Mouse (Mus musculus) limb, embryonic 12.5 days (tissue): ENCODE results near the gene Akap2. TPM values are rescaled to one million over a fixed set of nuclear protein-coding genes. Genes with fewer than 3 reads are reported as not detected.

Source experiments
- ATAC-seq: fragments of 200-750 bp; cut with Nextera tagmentation; 2 replicates; pipeline ENCODE4 v1.8.0; 2017; ENCODE audit warnings: low read depth, moderate TSS enrichment; ENCODE audit not compliant: insufficient number of reproducible peaks, insufficient read depth, low FRiP score, low TSS enrichment
- H3K27ac ChIP-seq: fragments of 300-500 bp; sonication (generic); 2 replicates; pipeline ENCODE4 v1.5.1; 2016; ENCODE audit warnings: mild to moderate bottlenecking, moderate library complexity
- H3K27me3 ChIP-seq: fragments of 300-500 bp; sonication (generic); 2 replicates; pipeline ENCODE4 v1.6.1; 2016; ENCODE audit warnings: mild to moderate bottlenecking, moderate library complexity
- H3K36me3 ChIP-seq: fragments of 300-500 bp; sonication (generic); 2 replicates; pipeline ENCODE4 v1.6.1; 2016; ENCODE audit warnings: mild to moderate bottlenecking, moderate library complexity
- H3K4me1 ChIP-seq: fragments of 300-500 bp; sonication (generic); replicated peaks from 2 replicates; pipeline ENCODE4 v1.6.1; 2016
- H3K4me2 ChIP-seq: fragments of 300-500 bp; sonication (generic); 2 replicates; pipeline ENCODE4 v1.6.1; 2016; ENCODE audit warnings: mild to moderate bottlenecking, moderate library complexity
- H3K4me3 ChIP-seq: fragments of 300-500 bp; sonication (generic); replicated peaks from 2 replicates; pipeline ENCODE4 v1.5.1; 2016; ENCODE audit warnings: mild to moderate bottlenecking
- H3K9ac ChIP-seq: fragments of 300-500 bp; sonication (generic); replicated peaks from 2 replicates; pipeline ENCODE4 v1.6.1; 2016; ENCODE audit warnings: mild to moderate bottlenecking, moderate library complexity
- H3K9me3 ChIP-seq: fragments of 300-500 bp; sonication (generic); 2 replicates; pipeline ENCODE4 v1.6.1; 2016; ENCODE audit warnings: mild to moderate bottlenecking, moderate library complexity
- WGBS: fragments of 180-500 bp; shearing (Covaris S2); methylation state at CpG from one replicate; pipeline ENCODE4 v1.1.7; 2016; 5-methylcytosine and 5-hydroxymethylcytosine counted together
- polyA plus RNA-seq: library from polyadenylated mRNA; unstranded; fragments of >200 nt; fragmentation: Nextera tagmentation; extraction: Ambion mirVana; gene quantifications from 2 replicates; pipeline ENCODE4 v1.2.1, GENCODE M21; 2016

Gene Akap2
- polyA plus RNA-seq, 1 experiment from 2014 or later = 32.0 TPM

- ATAC-seq = no peak
- peaks cover 3% of the 10 kb centered on the region; the same call in 1 of the 2 replicates for H3K36me3 ChIP-seq
- H3K4me3 ChIP-seq = no peak overlapping the region
- no peak overlapping the region for H3K4me2 ChIP-seq
- WGBS = 82% methylated on average over 11 of the region's 11 CpGs
- H3K9ac ChIP-seq = no peak overlapping the region
- H3K9me3 ChIP-seq = no peaks in the 10 kb centered on the region
- no peaks in the 10 kb centered on the region for H3K27me3 ChIP-seq
- H3K27ac ChIP-seq = no peak overlapping the region
- H3K4me1 ChIP-seq = peaks cover 40% of the 10 kb centered on the region
Observed at GRCm38 (mm10) chr4:57682944-57683343, 34.5 kb upstream of the Akap2 start.

GRCm38 (mm10) chr4:57684676-57685215, 32.7 kb upstream of the Akap2 start:
- no peak overlapping the region for H3K9ac ChIP-seq
- peaks cover 49% of the 10 kb centered on the region for H3K4me1 ChIP-seq
- 67% methylated on average over 12 of the region's 12 CpGs for WGBS
- no peak overlapping the region for H3K4me2 ChIP-seq
- H3K4me3 ChIP-seq = no peak overlapping the region
- peaks cover 6% of the 10 kb centered on the region for H3K36me3 ChIP-seq
- ATAC-seq = no peak
- no peaks in the 10 kb centered on the region for H3K27me3 ChIP-seq
- 0 out of 2 replicates have a peak overlapping the region, but pooled peaks have one; percentile 35 for H3K27ac ChIP-seq
- H3K9me3 ChIP-seq = no peaks in the 10 kb centered on the region

GRCm38 (mm10) chr4:57686736-57687135, 30.7 kb upstream of the Akap2 start:
- H3K27ac ChIP-seq = no peak overlapping the region
- no peak overlapping the region for H3K4me2 ChIP-seq
- ATAC-seq = peak; percentile 47; the same call in 1 of the 2 replicates
- H3K4me1 ChIP-seq = peaks cover 38% of the 10 kb centered on the region
- H3K4me3 ChIP-seq = no peak overlapping the region
- no peak overlapping the region for H3K9ac ChIP-seq
- WGBS = 67% methylated on average over 3 of the region's 3 CpGs
- no peaks in the 10 kb centered on the region for H3K27me3 ChIP-seq
- no peaks in the 10 kb centered on the region for H3K9me3 ChIP-seq
- peaks cover 22% of the 10 kb centered on the region for H3K36me3 ChIP-seq

GRCm38 (mm10) chr4:57687583-57687982, 29.9 kb upstream of the Akap2 start:
- WGBS = 83% methylated on average over 3 of the region's 3 CpGs
- H3K36me3 ChIP-seq = peaks cover 27% of the 10 kb centered on the region
- H3K9me3 ChIP-seq = no peaks in the 10 kb centered on the region
- no peak overlapping the region for H3K4me2 ChIP-seq
- H3K4me3 ChIP-seq = no peak overlapping the region
- no peak overlapping the region for H3K27ac ChIP-seq
- H3K4me1 ChIP-seq = peaks cover 37% of the 10 kb centered on the region
- no peak for ATAC-seq
- H3K27me3 ChIP-seq = no peaks in the 10 kb centered on the region
- no peak overlapping the region for H3K9ac ChIP-seq

- no peaks in the 10 kb centered on the region for H3K27me3 ChIP-seq
- H3K4me3 ChIP-seq = no peak overlapping the region
- no peak overlapping the region for H3K9ac ChIP-seq
- no peak overlapping the region for H3K27ac ChIP-seq
- 80% methylated on average over 9 of the region's 9 CpGs for WGBS
- ATAC-seq = no peak
- peaks cover 28% of the 10 kb centered on the region for H3K36me3 ChIP-seq
- no peak overlapping the region for H3K4me2 ChIP-seq
- H3K4me1 ChIP-seq = peaks cover 35% of the 10 kb centered on the region
- H3K9me3 ChIP-seq = no peaks in the 10 kb centered on the region
Observed at GRCm38 (mm10) chr4:57688131-57688530, 29.3 kb upstream of the Akap2 start.

GRCm38 (mm10) chr4:57690001-57690400, 27.5 kb upstream of the Akap2 start:
- Histone ChIP-seq H3K4me3 (no peak overlapping the region), H3K9me3 (no peaks in the 10 kb centered on the region), H3K9ac (no peak overlapping the region), H3K36me3 (peaks cover 42% of the 10 kb centered on the region), H3K27ac (no peak overlapping the region), H3K4me1 (peaks cover 21% of the 10 kb centered on the region), H3K4me2 (no peak overlapping the region), H3K27me3 (no peaks in the 10 kb centered on the region)
- ATAC-seq = no peak
- 73% methylated on average over 6 of the region's 6 CpGs for WGBS

- H3K36me3 ChIP-seq = peaks cover 50% of the 10 kb centered on the region
- H3K27me3 ChIP-seq = no peaks in the 10 kb centered on the region
- H3K27ac ChIP-seq = no peak overlapping the region
- no peak overlapping the region for H3K9ac ChIP-seq
- 35% methylated on average over 1 of the region's 1 CpGs for WGBS
- no peak overlapping the region for H3K4me3 ChIP-seq
- peaks cover 20% of the 10 kb centered on the region for H3K4me1 ChIP-seq
- no peak overlapping the region for H3K4me2 ChIP-seq
- no peak for ATAC-seq
- no peaks in the 10 kb centered on the region for H3K9me3 ChIP-seq
Observed at GRCm38 (mm10) chr4:57690805-57691204, 26.7 kb upstream of the Akap2 start.

GRCm38 (mm10) chr4:57694356-57695136, 22.9 kb upstream of the Akap2 start:
- Histone ChIP-seq H3K27ac (no peak overlapping the region), H3K27me3 (no peaks in the 10 kb centered on the region), H3K9me3 (no peaks in the 10 kb centered on the region), H3K4me2 (no peak overlapping the region), H3K4me3 (no peak overlapping the region), H3K9ac (no peak overlapping the region), H3K4me1 (no peaks in the 10 kb centered on the region; the same call in 1 of the 2 replicates), H3K36me3 (peaks cover 48% of the 10 kb centered on the region)
- ATAC-seq = no peak
- WGBS = 87% methylated on average over 5 of the region's 5 CpGs

GRCm38 (mm10) chr4:57696955-57697354, 20.5 kb upstream of the Akap2 start:
- Histone ChIP-seq H3K27me3 (no peaks in the 10 kb centered on the region), H3K4me1 (no peaks in the 10 kb centered on the region; the same call in 1 of the 2 replicates), H3K27ac (no peak overlapping the region), H3K9me3 (no peaks in the 10 kb centered on the region), H3K36me3 (peaks cover 27% of the 10 kb centered on the region; the same call in 1 of the 2 replicates), H3K4me2 (no peak overlapping the region), H3K4me3 (no peak overlapping the region), H3K9ac (no peak overlapping the region)
- WGBS = 96% methylated on average over 11 of the region's 11 CpGs
- no peak for ATAC-seq

GRCm38 (mm10) chr4:57697918-57698611, 19.4 kb upstream of the Akap2 start:
- H3K27ac ChIP-seq = peak overlapping the region; percentile 25; the same call in 1 of the 2 replicates
- peaks cover 24% of the 10 kb centered on the region; the same call in 1 of the 2 replicates for H3K36me3 ChIP-seq
- H3K4me3 ChIP-seq = no peak overlapping the region
- no peak overlapping the region for H3K4me2 ChIP-seq
- H3K9me3 ChIP-seq = no peaks in the 10 kb centered on the region
- no peaks in the 10 kb centered on the region for H3K27me3 ChIP-seq
- 75% methylated on average over 12 of the region's 12 CpGs for WGBS
- no peak for ATAC-seq
- H3K4me1 ChIP-seq = peaks cover 2% of the 10 kb centered on the region; the same call in 1 of the 2 replicates
- H3K9ac ChIP-seq = no peak overlapping the region

- peaks cover 13% of the 10 kb centered on the region for H3K4me1 ChIP-seq
- no peaks in the 10 kb centered on the region for H3K36me3 ChIP-seq
- no peaks in the 10 kb centered on the region for H3K27me3 ChIP-seq
- WGBS = 87% methylated on average over 5 of the region's 5 CpGs
- no peak overlapping the region for H3K4me2 ChIP-seq
- no peak for ATAC-seq
- H3K27ac ChIP-seq = no peak overlapping the region
- H3K9me3 ChIP-seq = no peaks in the 10 kb centered on the region
- no peak overlapping the region for H3K9ac ChIP-seq
- H3K4me3 ChIP-seq = no peak overlapping the region
Observed at GRCm38 (mm10) chr4:57701576-57701975, 15.9 kb upstream of the Akap2 start.
